Mouse (Mus musculus) layer of hippocampus, postnatal 14 days (tissue): ENCODE results near the gene Sgpl1. TPM values are rescaled to one million over a fixed set of nuclear protein-coding genes. Genes with fewer than 3 reads are reported as not detected.

Source experiments
- DNase-seq, 2 experiments: peaks; one replicate each; pipeline ENCODE4 v3.0.0; 2021 to 2022; ENCODE audit warnings: low spot score in 2 of 2, mixed read lengths in 1 of 2
- long read RNA-seq, 2 experiments: library from polyadenylated mRNA; stranded (forward); transcript quantifications; one replicate each; pipeline ENCODE4 v2.0.0; 2021
- total RNA-seq, 2 experiments: library from RNA; stranded (reverse); gene quantifications; 2 replicates each; pipeline ENCODE4 v1.2.3; 2021

Sgpl1 gene
- total RNA-seq, result 10 to 100 TPM; 26.4 to 26.7 TPM
- long read RNA-seq, experiment 1, full-length matches to known transcripts, result 19 of 27 reads
- long read RNA-seq, experiment 1, partial matches to known transcripts, result 1 of 27 reads
- long read RNA-seq, experiment 1, other reads (novel, unspliced or antisense), result 7 of 27 reads
- long read RNA-seq, experiment 2, full-length matches to known transcripts, result 18 of 32 reads
- long read RNA-seq, experiment 2, partial matches to known transcripts, result 4 of 32 reads
- long read RNA-seq, experiment 2, other reads (novel, unspliced or antisense), result 10 of 32 reads

- DNase-seq, result peak; percentile 86 to 89
Measured at GRCm38 (mm10) chr10:61147157-61148040, at the start of gene Sgpl1. Gene Sgpl1, minus strand, starts transcription at chr10:61147703.

GRCm38 (mm10) chr10:61195718-61196291, 48.3 kb upstream of the Sgpl1 start:
- no peak for DNase-seq

- DNase-seq, result no peak
Measured at GRCm38 (mm10) chr10:61195216-61195615, 47.7 kb upstream of the Sgpl1 start.

GRCm38 (mm10) chr10:61194611-61195010, 47.1 kb upstream of the Sgpl1 start:
- no peak for DNase-seq

- DNase-seq, result no peak
Measured at GRCm38 (mm10) chr10:61188010-61188409, 40.5 kb upstream of the Sgpl1 start.

GRCm38 (mm10) chr10:61187001-61187400, 39.5 kb upstream of the Sgpl1 start:
- no peak for DNase-seq

- DNase-seq, result no peak
Measured at GRCm38 (mm10) chr10:61179927-61180326, 32.4 kb upstream of the Sgpl1 start.

- DNase-seq, result no peak
Measured at GRCm38 (mm10) chr10:61178687-61179086, 31.2 kb upstream of the Sgpl1 start.

- no peak for DNase-seq
Measured at GRCm38 (mm10) chr10:61177751-61178150, 30.2 kb upstream of the Sgpl1 start.

- no peak for DNase-seq
Measured at GRCm38 (mm10) chr10:61176221-61176790, 28.8 kb upstream of the Sgpl1 start.

GRCm38 (mm10) chr10:61175442-61176204, 28.1 kb upstream of the Sgpl1 start:
- DNase-seq, result peak; percentile 28 to 42

GRCm38 (mm10) chr10:61174711-61175441, 27.4 kb upstream of the Sgpl1 start:
- no peak for DNase-seq

- DNase-seq, result no peak
Measured at GRCm38 (mm10) chr10:61172496-61172895, 25.0 kb upstream of the Sgpl1 start.

- DNase-seq, result no peak
Measured at GRCm38 (mm10) chr10:61171654-61172053, 24.2 kb upstream of the Sgpl1 start, which contains the start of gene Tbata. Gene Tbata, plus strand, starts transcription at chr10:61171954.

- no peak for DNase-seq
Measured at GRCm38 (mm10) chr10:61168393-61168792, 20.9 kb upstream of the Sgpl1 start.

GRCm38 (mm10) chr10:61167333-61168096, 20.0 kb upstream of the Sgpl1 start:
- DNase-seq, result no peak

- DNase-seq, result no peak
Measured at GRCm38 (mm10) chr10:61162366-61162765, 14.9 kb upstream of the Sgpl1 start.

GRCm38 (mm10) chr10:61160671-61161070, 13.2 kb upstream of the Sgpl1 start:
- no peak for DNase-seq

GRCm38 (mm10) chr10:61160089-61160488, 12.6 kb upstream of the Sgpl1 start:
- DNase-seq, result no peak
